Mouse (Mus musculus) urinary bladder, adult 2 months (tissue): Measurements from ENCODE around the gene Tll2. TPM values are rescaled to one million over a fixed set of nuclear protein-coding genes. Genes with fewer than 3 reads are reported as not detected.

ENCODE experiments used
- DNase-seq: peaks from one replicate; pipeline ENCODE4 v3.0.0; 2022; ENCODE audit warnings: low spot score
- polyA plus RNA-seq: library from polyadenylated mRNA; depleted of rRNA; stranded (reverse); fragments of >200 nt; gene quantifications from 2 replicates; pipeline ENCODE4 v1.2.3, GENCODE M21; 2012

The Tll2 gene
- polyA plus RNA-seq, 1 experiment = 0.18 TPM

DNA sequence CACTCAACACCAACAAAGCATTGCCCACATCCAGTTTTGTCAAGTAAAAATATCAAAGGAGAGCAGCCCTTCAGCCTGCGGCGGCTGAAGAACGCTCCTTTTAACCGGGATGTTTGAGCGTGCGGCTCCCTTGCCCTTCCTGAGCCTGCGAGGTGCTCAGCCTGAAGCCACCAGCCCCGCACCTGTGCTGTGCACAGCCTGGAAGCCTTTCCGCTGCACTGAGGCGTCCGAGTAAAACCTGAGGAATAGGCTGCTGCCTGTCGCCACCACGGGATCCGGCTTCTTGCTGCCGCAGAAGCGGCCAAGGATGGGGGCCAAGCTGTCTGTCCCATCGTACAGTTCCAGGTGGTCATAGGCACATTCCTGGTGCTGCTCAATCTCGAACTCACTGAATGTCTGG is 118.1 kb downstream of the Tll2 start:
- DNase-seq = no peak

DNA sequence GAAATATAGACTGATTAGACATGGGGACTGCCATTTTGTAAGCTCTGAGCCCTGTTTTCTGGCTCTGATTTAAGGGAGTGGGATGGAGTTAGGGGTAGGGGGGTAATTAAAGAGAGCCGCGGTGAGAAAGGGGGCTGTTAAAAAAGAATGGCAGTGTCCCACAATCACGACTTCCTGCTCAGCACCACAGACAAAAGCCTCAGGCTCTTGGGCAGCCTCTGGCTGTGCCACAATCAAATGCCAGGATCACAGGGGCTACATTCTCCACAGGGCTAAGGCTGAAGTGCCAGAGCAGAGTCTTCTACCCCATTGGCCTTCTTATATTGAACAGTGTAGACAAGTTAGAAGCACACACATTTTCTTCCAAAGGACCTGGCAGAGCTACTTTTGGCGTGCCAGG is 118.7 kb downstream of the Tll2 start:
- DNase-seq = no peak

DNA sequence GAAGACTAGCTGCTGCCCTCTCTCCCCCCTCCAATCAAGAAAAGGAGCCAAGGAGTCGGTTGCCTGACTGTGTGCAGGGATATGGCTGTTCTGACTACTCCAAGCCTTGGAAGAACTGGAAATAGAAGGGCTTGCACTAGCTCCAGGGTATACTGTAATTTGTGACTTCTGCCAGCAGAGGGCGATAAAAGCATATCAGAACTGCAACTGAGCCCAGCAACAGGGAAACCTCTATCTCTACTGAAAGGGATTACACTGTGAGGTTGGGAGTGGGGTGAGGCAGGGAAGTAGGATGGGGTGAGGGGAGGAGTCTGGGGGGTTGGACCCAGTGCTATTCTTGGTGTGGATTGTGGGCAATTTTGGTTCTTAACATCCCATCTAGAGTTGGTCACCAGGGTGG is 119.9 kb downstream of the Tll2 start:
- no peak for DNase-seq

DNA sequence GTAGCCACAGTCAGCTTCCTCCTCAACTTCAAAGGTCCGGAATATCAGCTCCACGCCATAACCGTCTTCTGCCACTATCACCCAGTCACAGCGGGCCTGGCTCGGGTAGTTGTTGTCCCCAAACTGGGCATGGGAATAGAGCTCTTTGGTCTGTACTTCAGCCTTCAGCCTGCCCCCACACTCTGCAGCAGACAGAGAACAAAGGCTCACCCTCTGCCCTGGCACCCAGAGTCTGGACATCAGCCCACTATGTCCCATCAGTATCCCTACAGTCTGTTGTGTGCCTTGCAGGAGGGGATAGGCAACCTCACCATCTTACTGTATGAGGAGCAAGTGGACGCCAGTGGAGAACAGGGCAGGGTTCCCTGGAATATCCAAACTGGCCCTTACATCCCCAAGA is 120.3 kb downstream of the Tll2 start:
- no peak for DNase-seq

DNA sequence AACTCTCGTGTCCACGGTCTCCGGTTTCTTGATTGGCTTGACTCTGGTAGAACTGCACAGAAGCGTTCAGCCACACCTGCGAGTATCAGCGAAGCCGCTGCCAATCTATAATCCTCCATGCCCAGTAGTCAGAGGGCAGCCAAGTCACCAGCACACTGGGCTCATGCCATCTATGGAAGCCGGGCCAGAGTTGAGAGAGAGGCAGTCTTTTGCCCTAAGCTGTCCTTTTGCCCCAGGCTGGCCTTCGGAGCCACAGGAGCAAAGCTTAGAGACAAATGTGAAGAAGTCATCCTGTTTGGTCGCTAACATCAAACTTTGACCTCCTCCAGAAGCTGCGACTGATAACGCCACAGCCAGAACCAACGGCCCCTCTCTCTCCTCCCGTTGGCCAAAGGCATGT is 123.0 kb downstream of the Tll2 start:
- DNase-seq = no peak

DNA sequence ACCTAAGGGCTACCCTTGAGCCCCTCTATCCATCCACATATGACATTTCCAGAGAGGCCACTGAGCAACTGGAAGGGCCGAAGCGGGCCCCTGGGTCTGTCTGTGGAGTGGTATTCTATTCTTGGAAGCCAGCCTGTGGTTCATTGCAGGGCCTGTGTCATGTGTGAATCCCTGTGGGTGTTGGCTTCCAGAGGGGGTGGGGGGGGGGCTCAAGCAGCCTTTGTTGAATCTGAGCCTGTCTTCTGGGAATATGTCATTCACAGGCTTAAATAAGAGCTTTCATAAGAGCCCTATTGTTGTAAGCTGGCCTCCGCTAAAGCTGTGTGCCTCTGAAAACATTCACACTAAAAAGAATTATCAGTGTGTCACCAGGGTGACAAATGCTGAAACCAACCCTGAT is 125.0 kb downstream of the Tll2 start:
- DNase-seq = no peak

DNA sequence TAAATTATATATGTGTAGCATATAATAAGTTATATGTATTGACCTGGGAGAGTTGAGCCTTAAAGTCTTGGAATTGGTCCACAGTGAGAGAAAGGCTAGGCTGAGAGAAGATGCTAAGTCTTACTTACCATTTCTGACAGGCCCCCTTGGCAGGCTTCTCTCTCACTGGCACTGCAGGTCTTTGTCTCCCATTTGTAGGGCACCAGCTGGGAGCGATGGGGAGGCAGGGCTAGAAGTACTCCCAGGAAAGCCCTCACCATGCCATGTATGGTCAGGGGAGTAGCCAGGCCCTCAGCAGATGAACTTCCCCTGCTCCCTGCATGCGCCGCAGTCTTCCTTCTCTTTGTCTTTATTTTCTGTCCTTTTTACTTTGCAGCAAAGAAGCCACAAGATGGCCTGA is 129.7 kb downstream of the Tll2 start, which contains the start of gene Opalin:
Gene Opalin, minus strand, starts transcription at position 208 of the 400 bp plus-strand sequence.
- DNase-seq = no peak

DNA sequence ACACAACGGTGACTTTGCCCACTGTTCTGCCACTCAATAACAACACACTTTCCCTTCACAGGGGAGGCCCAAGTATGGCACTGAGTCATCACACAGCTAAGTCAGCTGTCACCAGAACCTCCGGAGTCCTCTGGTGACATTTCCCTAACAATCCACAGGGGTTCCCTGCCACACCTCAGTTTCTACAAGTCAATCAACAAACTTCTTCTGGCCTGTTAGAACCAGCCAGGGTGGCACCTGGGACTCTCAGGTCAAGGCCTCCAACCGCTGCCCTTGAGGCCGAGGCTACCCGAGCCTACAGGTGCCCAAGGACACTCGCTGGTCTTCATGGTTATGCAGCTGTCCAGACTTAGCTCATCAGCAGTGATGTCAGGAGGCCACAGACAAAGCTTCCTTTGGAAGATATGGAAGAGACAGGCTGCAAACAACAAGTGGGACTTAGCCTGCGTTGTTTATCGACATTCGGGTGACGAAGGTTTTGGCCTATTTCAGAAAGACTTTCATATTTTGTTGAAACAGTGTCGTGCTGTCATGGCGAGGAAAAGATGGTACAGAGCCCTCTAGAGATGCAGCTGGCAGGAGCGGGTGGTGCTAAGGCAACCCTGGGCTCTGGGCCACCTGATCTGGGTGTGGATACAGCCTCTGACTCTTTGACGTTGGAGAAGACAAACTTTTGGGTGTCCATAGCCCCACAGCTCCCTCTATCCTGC is 132.7 kb downstream of the Tll2 start:
- no peak for DNase-seq

DNA sequence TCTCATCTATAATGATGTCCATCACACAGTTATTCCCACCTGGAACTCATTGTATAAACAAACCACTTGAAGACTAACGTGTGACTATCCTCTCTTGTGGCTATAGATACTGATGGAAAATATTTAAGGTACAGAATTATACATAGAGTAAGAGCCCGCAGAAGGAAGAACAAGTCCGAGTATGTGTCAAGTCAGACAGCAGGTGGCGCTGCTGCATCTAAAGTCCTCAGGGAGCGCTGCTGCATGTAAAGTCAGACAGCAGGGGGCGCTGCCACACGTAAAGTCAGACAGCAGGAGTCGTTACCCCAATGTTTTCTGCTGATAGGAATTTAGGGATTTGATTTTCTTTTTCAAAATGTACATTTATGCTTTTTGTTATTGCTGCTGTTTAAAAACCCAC is 135.1 kb downstream of the Tll2 start:
- peak; percentile 65 for DNase-seq

DNA sequence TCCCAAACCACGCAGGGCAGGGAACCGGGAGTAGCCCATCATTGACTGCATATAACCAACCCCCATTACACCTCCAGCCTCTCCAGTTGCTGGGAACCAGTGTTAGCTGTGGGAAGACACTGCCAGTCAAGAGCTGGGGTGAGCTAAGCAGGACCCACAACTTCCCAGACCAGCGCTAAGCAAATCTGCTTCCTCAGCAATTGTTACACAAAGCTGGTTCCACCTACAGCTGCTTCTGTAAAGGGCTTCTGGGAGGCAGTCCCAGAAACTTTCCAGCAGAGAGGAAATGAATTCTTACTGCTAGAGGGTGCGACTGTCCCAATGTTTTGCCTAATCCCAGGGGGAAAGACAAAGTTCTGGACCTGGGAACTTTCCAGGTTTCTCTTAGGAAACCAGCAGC is 151.9 kb downstream of the Tll2 start:
- DNase-seq = no peak

DNA sequence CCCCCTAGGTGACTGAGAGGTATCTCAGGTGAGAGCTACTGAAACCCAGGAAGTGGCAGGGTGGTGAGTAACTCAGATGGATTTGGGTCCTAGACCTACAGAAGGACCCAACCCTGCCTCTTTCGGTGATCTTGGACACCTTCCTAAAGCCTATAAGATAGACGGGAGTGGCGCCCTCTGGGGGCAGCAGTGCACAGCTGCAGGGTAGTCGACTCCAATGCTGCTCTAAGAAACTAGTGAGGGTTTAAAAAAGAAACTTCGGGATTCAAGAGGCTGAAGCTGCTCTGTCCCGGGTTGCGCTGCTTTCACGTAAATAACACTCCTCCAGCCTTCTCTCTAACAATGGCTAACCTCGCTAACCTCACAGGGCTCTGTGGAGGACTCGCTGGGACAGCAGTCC is 153.1 kb downstream of the Tll2 start:
- DNase-seq = no peak

DNA sequence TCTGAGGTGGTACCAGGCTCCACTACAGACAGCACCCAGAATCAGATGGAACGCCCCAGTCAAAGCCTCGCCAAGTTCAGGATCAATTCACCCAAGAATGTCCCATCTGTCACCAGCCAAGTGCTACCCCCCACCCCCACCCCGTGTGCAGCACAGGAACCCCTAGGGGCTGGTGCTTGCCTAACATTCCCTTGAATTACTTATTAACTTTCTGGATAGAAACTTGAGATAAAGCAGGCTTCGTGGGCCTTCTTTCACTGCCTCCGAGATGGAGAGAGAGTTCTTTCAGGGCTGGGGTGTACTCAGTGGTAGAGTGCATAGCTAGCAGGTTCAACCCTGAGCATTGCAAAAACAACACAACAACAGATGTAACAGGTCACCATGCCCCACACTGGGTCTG is 154.4 kb downstream of the Tll2 start:
- no peak for DNase-seq

DNA sequence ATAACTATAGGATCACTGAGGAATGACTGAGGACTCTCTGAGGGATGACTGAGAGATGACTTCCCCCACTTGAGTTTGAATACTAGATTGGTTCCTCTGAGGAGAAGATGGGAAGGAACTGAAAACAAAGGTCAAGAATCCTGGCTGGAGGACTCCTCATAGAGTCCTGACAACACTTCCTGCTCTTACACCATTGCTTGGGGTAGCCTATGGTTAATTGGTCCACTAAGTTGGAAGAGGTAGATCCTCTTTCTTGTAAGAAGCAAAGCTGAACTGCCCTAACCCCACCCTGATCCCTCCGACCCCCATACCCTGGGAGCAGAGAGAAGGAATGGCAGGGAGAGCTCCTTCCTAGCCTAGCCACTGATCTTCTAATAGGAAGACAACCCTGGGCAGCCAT is 154.9 kb downstream of the Tll2 start:
- no peak for DNase-seq

DNA sequence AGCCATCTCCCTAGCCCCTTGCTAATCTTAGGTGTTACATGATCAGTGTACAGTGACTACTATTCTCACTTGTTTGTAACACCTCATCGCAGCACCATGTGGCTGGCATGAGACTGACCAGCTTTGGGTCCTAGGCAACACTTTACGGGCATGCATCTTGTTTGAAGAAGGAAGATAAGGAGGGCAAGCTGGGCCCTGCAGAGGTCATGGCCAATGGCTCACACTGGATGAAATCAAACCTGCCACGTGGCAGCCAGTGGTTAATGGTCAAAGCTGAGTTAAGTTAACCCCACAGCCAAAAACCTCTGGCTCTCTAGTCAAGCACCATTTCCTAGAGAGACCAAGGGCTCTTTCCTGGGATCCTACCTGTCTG is 158.5 kb downstream of the Tll2 start:
- no peak for DNase-seq

DNA sequence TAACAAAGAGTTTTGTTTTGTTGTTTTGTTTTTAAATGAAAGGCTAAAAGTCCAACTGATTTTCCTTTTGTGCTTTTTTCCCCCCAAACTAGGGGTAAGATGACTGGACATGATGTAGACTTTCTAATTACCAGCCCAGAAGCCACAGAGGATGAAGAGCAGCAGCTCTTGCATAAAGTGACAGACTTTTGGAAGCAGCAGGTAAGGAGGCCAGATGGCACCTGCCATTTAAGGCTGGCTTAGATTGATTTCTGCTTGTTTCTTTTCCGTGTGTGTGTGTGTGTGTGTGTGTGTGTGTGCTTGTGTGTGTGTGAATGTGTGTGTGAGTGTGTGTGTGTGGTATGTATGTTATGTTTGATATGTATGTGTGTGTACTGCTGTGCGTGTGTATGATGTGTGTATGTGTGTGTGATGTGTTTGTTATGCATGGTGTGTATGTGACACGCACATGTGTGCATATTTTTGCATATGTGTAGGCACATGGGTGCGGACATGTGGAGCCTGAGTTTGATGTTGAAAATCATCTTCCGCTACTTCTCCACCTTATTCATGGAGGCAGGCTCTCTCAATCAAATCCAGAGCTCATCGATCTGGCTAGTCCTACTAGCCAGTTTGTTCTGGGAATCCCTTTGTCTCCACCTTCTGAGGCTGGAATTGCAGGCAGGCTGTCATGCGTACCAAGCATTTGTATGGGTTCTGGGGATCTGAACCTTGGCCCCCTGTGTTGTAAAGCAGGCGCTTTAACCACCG is 159.0 kb downstream of the Tll2 start:
- no peak for DNase-seq

DNA sequence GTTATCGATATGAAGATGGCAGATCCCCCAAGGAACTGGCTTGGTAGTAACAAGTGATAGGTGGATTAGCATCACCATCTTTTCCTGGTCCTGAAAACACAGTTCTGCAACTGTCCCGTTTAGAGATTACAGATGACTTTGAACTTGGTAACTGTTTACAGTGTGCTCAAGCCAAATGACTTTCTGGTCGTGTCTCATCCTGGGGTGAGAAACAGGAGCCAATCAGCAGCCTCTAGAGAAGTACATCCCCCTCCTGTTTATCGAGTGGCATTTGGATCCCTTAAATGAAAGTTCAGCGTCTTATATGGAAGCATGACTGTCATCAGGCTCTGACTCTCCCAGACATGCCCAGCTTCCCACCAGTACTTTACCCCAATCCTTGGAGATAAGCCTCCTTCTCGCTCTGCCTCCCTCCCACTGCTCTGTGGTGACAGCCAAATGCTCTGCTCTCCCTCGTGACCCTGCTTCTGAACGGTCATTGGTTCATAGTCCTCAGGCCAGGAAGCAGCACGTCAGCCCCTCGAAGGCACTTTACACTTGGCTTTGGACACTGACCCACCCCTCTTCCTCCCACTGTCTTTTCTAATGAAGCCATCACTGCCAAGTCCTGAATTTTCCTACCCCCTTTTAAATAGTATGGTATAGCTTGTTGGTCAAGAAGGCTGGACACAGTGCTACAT is 161.4 kb downstream of the Tll2 start:
- no peak for DNase-seq

DNA sequence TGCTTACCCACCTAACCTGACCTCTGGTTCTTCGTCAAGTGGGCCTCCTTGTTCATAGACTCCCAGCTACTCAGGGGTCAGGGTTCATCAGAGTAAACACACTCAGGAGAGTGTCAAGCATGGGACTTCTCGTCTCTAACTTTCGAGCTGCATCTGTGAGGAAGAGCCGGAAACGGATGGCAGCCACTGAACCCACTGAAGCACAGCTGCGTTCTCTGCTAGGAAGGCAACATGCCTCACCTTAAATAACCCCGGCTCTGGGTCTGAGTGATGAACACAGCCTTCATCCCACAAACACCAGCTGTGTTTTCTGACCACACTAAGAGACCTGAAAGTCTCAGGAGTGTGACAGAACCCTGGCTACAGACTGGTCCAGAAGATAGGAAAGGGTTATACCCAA is 167.5 kb downstream of the Tll2 start:
- DNase-seq = no peak

DNA sequence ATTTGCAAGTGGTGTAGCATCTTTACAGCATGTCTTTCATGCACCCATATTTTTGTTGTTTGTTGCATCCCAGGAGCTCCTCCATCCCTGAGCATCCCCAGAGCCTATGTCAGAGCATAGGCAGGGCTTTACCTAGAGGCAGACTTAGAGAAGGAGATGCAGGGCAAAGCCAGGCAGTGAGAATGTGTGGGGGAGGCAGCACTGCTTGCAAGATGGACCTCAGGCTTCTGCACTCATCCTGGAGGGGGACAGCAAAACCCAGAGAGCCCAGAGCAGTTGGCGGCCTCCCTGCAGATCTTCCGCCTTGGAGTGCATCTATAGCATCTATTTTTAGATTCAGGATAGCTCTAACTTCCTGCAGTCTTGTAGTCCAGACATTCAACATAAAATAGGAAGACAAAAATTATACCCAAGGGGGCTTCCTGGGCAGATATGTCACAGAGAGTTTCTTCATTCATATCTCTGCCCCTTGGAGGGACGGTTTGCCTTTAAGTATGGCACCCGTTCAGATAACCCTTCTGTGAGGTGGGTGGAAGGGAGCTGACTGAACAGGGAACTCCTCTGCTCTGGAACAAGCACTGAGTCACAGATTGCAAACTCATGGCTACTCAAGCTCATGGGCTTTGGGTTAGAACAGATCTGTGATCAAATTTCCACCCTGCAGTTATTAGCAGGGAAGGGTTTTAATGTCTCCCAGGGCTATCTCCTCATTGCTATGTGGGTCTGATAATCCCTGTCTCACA is 170.7 kb downstream of the Tll2 start:
- DNase-seq = no peak
